Mouse (Mus musculus): ENCODE results near the gene Adgrg6. TPM values are rescaled to one million over a fixed set of nuclear protein-coding genes. Genes with fewer than 3 reads are reported as not detected.

Adgrg6 gene
- total and polyA plus RNA-seq, 2 experiments: 0.44 to 1.4 TPM

DNA sequence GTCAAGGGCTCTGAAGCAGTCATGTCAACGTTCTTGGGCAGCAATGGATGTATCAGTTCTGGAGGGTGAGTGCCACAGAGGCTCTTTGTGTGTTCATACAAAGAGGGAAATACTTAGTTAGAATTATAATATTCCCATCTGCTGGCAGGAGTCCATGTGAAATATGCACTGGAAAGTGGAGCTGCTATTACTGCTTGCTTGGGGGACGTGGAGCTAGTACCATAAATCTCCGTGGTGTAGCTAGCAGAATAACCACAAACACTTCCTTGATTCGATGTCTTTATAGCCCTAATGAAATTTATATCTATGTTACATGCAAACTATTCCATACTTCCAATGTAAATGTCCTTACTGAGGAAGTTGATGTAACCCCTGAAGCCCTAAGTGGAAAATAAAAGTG, 91.0 kb downstream of the Adgrg6 start:
- TF ChIP-seq POLR2A (IDR thresholded peaks at IDR 0.05; ENCODE audit: extremely low read depth, insufficient read depth, low read length) (no peak), CTCF (IDR thresholded peaks at IDR 0.05; ENCODE audit: low read depth, low read length) (no peak)
- Histone ChIP-seq H3K27ac (replicated peaks; ENCODE audit: insufficient read depth, low read depth, low read length) (no peak overlapping the region), H3K79me2 (ENCODE audit: control insufficient read depth, insufficient read depth, low read length) (no peaks in the 10 kb centered on the region), H3K27me3 (ENCODE audit: control insufficient read depth, insufficient read depth, low read length) (no peaks in the 10 kb centered on the region), H3K36me3 (ENCODE audit: control insufficient read depth, insufficient read depth, low read length) (no peaks in the 10 kb centered on the region), H3K4me3 (ENCODE audit: insufficient read depth, low read depth, low read length) (no peak overlapping the region), H3K4me1 (ENCODE audit: control insufficient read depth, insufficient read depth, low read length) (no peaks in the 10 kb centered on the region), H3K9ac (ENCODE audit: low read depth, low read length) (no peak overlapping the region)
- no peak for DNase-seq (ENCODE audit: extremely low read depth, low read depth, low spot score)
- WGBS: 70% methylated on average over 4 of the region's 4 CpGs

DNA sequence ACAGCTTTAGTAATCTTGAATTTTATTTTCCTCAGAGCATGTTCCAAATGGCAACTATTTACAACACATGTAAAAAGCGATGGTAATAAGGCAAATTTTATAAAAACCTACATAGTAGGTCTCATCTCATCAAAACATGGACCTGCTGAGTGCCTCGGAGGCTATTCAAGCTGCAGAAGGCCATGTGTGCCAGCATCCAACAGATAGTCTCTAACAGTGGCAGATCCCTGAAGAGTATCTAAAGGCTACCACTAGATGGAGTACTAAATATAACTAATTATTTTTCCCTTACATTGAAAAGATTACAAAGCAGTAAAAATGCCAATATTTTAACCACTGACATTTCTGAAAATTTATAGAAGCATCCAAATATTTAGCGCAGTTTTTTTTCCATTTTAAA, 93.6 kb downstream of the Adgrg6 start:
- Histone ChIP-seq H3K27ac (replicated peaks; ENCODE audit: insufficient read depth, low read depth, low read length) (no peak overlapping the region), H3K4me3 (ENCODE audit: insufficient read depth, low read depth, low read length) (no peak overlapping the region), H3K36me3 (ENCODE audit: control insufficient read depth, insufficient read depth, low read length) (no peaks in the 10 kb centered on the region), H3K27me3 (ENCODE audit: control insufficient read depth, insufficient read depth, low read length) (no peaks in the 10 kb centered on the region), H3K4me1 (ENCODE audit: control insufficient read depth, insufficient read depth, low read length) (no peaks in the 10 kb centered on the region), H3K79me2 (ENCODE audit: control insufficient read depth, insufficient read depth, low read length) (no peaks in the 10 kb centered on the region), H3K9ac (ENCODE audit: low read depth, low read length) (no peak overlapping the region)
- WGBS: 24% methylated on average over 3 of the region's 3 CpGs
- TF ChIP-seq POLR2A (IDR thresholded peaks at IDR 0.05; ENCODE audit: extremely low read depth, insufficient read depth, low read length) (no peak), CTCF (IDR thresholded peaks at IDR 0.05; ENCODE audit: low read depth, low read length) (no peak)
- peak; percentile 20 for DNase-seq (ENCODE audit: extremely low read depth, low read depth, low spot score)

DNA sequence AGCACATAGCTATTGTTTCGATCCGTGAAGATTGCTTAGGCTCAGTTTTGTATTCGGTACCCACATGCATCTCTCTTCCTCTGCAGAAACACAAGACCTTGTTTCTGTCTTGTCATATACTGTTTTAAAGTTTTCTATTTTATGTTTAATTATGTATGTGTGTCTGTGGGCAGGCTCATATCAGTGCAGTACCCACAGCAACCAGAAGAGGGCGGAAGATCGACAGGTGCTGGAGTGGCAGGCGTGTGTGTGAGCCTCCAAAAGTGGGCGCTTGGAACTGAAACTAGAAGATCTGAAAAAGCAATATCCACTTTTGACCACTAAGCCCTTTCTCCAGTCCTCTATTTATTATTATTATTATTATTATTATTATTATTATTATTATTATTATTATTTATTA, 95.4 kb downstream of the Adgrg6 start:
- WGBS: 79% methylated on average over 7 of the region's 7 CpGs

DNA sequence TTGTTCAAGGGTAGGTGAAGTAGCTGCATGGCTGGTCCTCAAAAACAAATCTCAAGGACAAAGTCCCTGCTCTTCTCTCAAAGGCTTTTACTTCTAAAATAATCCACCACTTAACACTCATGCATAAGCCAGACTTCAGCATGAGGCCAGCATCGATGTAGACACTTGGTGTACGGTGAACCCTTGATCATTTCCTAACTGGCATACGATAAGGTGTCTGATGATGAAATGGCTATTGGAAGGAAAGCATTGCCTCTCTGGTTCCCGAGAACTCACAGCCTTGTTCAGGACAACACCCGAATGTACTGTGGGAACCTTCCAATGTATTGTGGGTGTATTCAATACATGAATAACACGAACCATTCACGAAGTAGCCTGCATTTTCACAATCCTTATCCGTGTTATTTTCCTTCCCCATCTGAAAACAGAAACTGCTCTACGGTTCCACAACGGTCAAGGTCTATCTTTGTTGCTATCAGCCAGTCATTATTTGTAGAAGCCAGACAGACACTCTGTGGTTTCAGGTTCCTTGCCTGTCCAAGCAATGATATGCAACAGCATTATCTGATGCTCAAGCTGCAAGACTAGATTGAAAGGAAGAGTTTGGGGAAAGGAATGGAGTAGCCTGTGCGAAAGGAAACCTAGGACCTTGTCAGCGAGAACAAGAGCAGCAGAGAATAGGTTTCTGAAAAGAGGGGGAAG, 99.7 kb downstream of the Adgrg6 start:
- Histone ChIP-seq H3K27ac (replicated peaks; ENCODE audit: insufficient read depth, low read depth, low read length) (no peak overlapping the region), H3K9ac (ENCODE audit: low read depth, low read length) (no peak overlapping the region), H3K4me3 (ENCODE audit: insufficient read depth, low read depth, low read length) (no peak overlapping the region), H3K4me1 (ENCODE audit: control insufficient read depth, insufficient read depth, low read length) (no peaks in the 10 kb centered on the region), H3K27me3 (ENCODE audit: control insufficient read depth, insufficient read depth, low read length) (no peaks in the 10 kb centered on the region), H3K36me3 (ENCODE audit: control insufficient read depth, insufficient read depth, low read length) (no peaks in the 10 kb centered on the region), H3K79me2 (ENCODE audit: control insufficient read depth, insufficient read depth, low read length) (no peaks in the 10 kb centered on the region)
- 65% methylated on average over 12 of the region's 12 CpGs for WGBS
- DNase-seq (ENCODE audit: extremely low read depth, low read depth, low spot score): no peak
- TF ChIP-seq POLR2A (IDR thresholded peaks at IDR 0.05; ENCODE audit: extremely low read depth, insufficient read depth, low read length): no peak
- TF ChIP-seq CTCF (IDR thresholded peaks at IDR 0.05; ENCODE audit: low read depth, low read length): no peak

More for the DNA sequence above, 95.4 kb downstream of the Adgrg6 start:
- peak; percentile 2 for DNase-seq (ENCODE audit: extremely low read depth, low read depth, low spot score)
- Histone ChIP-seq H3K36me3 (ENCODE audit: control insufficient read depth, insufficient read depth, low read length) (no peaks in the 10 kb centered on the region), H3K27ac (replicated peaks; ENCODE audit: insufficient read depth, low read depth, low read length) (no peak overlapping the region), H3K4me3 (ENCODE audit: insufficient read depth, low read depth, low read length) (no peak overlapping the region), H3K27me3 (ENCODE audit: control insufficient read depth, insufficient read depth, low read length) (no peaks in the 10 kb centered on the region), H3K79me2 (ENCODE audit: control insufficient read depth, insufficient read depth, low read length) (no peaks in the 10 kb centered on the region), H3K9ac (ENCODE audit: low read depth, low read length) (no peak overlapping the region), H3K4me1 (ENCODE audit: control insufficient read depth, insufficient read depth, low read length) (no peaks in the 10 kb centered on the region)
- peak; percentile 71 for TF ChIP-seq CTCF (IDR thresholded peaks at IDR 0.05; ENCODE audit: low read depth, low read length)
- no peak for TF ChIP-seq POLR2A (IDR thresholded peaks at IDR 0.05; ENCODE audit: extremely low read depth, insufficient read depth, low read length)

DNA sequence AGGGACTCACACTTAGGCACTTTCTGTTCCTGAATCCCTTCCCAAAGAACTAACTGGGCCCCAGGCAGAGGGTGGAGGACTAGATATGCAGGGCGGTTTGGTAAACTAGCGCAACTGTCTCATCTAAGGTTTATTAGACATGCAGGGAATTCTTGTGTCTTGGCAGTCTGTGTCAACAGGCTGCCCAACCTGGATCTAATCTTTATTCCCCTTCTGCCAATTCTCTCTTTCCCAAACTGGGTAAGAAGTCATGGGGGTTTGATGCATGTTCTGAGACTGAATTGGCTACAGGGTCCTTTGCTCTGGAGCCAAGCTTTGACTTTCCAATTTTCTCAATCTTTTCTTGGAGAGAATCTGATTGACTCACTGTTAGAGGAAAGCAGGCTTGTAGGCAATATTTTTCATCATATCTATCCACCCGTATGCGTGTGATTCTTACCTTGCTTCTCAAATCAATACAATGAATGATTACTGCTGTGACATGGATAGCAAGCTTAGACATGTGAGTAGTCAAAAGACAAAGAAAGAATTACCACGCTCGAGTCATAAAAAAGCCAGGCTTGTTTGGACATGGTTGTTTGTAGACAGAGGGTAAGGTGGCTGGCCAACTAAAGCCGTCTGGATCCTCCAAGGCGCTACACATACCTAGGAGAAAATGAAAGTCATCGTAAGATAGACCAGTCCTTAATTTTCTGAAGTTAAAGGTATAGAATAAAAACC, 104.4 kb downstream of the Adgrg6 start:
- H3K79me2 ChIP-seq (ENCODE audit: control insufficient read depth, insufficient read depth, low read length): no peaks in the 10 kb centered on the region
- no peaks in the 10 kb centered on the region for H3K4me1 ChIP-seq (ENCODE audit: control insufficient read depth, insufficient read depth, low read length)
- no peak overlapping the region for H3K4me3 ChIP-seq (ENCODE audit: insufficient read depth, low read depth, low read length)
- WGBS: 92% methylated on average over 9 of the region's 9 CpGs
- TF ChIP-seq CTCF (IDR thresholded peaks at IDR 0.05; ENCODE audit: low read depth, low read length): no peak
- no peak for TF ChIP-seq POLR2A (IDR thresholded peaks at IDR 0.05; ENCODE audit: extremely low read depth, insufficient read depth, low read length)
- H3K9ac ChIP-seq (ENCODE audit: low read depth, low read length): no peak overlapping the region
- no peak overlapping the region for H3K27ac ChIP-seq (replicated peaks; ENCODE audit: insufficient read depth, low read depth, low read length)
- no peaks in the 10 kb centered on the region for H3K27me3 ChIP-seq (ENCODE audit: control insufficient read depth, insufficient read depth, low read length)
- H3K36me3 ChIP-seq (ENCODE audit: control insufficient read depth, insufficient read depth, low read length): no peaks in the 10 kb centered on the region
- DNase-seq (ENCODE audit: extremely low read depth, low read depth, low spot score): no peak

DNA sequence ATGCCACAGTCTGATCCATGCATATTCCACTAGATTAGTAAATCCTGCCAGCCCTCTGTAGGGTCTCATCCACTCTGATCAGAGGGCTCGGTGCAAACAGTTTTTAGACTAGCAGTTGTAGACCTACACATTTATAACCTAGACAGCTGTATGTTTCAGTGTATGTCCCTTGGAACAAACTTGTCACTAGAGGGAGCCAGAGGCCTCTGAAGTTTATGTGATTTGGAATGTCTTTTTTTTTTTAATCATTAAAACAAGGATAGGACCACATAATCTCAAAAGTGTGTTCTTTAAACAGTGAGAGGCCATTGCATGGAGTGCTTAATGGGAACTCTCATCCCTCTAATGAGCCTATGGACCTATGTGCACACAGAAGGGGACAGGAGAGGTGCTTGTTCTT, 141.4 kb downstream of the Adgrg6 start:
- H3K4me1 ChIP-seq (ENCODE audit: control insufficient read depth, insufficient read depth, low read length): no peaks in the 10 kb centered on the region
- peak; percentile 26 for DNase-seq (ENCODE audit: extremely low read depth, low read depth, low spot score)
- TF ChIP-seq POLR2A (IDR thresholded peaks at IDR 0.05; ENCODE audit: extremely low read depth, insufficient read depth, low read length) (no peak), CTCF (IDR thresholded peaks at IDR 0.05; ENCODE audit: low read depth, low read length) (no peak)
- no peaks in the 10 kb centered on the region for H3K27me3 ChIP-seq (ENCODE audit: control insufficient read depth, insufficient read depth, low read length)
- no peak overlapping the region for H3K27ac ChIP-seq (replicated peaks; ENCODE audit: insufficient read depth, low read depth, low read length)
- no peaks in the 10 kb centered on the region for H3K79me2 ChIP-seq (ENCODE audit: control insufficient read depth, insufficient read depth, low read length)
- H3K36me3 ChIP-seq (ENCODE audit: control insufficient read depth, insufficient read depth, low read length): no peaks in the 10 kb centered on the region
- WGBS: 52% methylated on average over 1 of the region's 1 CpGs
- H3K4me3 ChIP-seq (ENCODE audit: insufficient read depth, low read depth, low read length): no peak overlapping the region
- no peak overlapping the region for H3K9ac ChIP-seq (ENCODE audit: low read depth, low read length)

Measured in liver, adult 2 months (tissue).